Mouse (Mus musculus): ENCODE measurements around the gene Arap1.

The Arap1 gene

DNA sequence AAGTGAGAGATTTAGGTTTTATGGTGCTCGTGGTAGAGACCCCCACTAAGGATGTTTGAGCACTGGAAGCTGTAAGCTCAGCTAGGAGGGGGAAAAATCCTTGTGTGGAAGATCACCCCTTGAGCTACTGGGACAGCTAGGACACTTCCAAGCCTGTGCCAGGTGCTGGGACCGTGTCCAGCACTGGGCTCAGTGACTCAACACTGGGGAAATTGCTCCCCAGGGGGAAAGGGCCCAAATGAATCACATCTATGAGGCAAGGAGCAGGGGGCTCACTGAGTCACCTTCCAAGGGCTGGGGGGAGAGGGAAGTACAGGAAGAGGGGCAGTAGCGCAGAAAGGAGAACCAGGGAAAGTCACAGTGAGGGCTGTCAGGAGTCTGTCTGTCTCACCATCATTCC lies 102.0 kb downstream of the Arap1 start:
- no peak for DNase-seq (ENCODE audit: low spot score in 2 of 2)

DNA sequence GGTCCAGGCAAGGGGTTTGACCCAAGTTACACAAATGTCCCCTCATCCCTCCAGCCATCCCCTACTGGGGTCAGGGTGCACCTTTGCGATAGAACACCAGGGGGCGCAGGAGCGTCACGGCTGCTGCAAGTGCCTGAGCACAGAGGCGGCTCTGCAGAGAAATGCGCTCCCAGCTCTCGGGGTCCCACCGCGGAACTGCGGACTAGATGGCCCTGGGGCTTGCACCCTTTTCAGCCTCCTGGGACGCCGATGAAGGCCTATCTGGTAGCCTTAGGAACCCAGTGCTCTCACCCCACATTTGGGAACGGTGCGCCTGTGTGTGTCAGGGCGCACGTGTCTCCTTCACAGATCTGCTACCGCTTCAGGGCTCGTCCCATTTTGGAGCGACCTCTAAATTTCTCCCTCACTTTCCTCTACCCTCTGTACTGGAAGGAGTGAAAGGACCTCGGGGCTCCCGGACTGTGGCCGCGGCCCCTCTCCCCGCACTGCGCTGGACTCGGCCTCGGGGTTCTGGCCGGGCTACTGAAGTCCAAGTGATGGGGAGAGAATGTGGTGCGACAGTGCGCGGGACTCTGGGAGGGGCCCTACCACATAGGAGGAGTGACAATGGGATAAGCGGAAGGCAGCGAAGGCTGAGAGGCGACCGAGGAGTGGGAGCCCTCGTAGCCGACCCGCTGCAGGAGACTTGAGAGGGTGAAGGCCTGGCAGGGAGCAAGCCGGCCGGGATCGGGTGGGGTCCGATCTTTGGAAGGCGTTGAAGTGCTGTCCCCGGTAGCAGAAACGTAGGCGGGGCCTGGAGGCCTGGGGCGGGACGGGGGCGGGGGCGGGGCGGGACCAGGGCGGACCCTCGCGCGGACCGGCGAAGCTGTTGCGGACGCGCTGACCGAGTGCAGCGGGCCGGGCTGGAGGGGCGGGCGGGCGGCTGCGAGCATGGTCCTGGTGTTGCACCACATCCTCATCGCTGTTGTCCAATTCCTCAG lies 102.8 kb downstream of the Arap1 start:
- DNase-seq (ENCODE audit: low spot score in 2 of 2) = peak; percentile 87 to 89

DNA sequence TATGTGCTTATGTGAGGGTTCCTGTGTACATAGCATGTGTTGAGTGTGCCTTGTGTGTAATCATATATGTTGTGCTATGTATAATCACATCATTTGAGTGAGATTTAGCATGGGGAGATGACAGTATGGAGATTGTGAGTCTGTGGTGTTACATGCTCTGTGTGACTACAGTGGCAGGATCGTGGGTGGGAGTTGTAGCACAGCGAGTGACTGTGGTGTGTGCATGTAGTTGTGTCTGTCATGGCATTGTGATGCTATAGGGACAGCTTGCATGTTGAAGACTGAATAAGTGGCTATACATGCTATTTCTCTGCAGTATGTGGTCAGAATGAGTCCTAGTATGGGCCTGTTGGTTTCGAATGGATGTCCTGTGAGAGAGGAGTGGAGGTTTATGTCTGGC lies 104.8 kb downstream of the Arap1 start:
- DNase-seq (ENCODE audit: low spot score in 2 of 2) = peak in 1 of 2 experiments; percentile 20

DNA sequence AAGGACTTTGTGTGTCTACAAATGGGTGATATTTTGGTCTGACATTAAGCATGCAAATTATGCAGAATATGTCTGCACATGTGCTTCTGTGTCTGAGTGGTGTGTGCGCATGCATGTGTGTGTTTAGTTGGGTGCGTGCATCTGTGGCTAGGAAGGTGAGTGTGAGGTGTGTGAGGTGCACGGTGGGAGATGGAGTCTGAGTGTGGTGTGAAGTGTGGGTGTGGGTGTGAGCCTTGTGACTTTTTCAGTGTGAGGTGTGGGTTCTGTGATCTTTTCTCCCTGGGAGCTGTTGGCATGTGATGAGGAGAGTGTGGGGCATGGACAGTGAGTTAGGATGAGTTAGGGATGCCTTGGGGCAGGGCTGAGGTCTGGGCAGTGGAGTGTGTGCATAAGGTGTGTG lies 105.4 kb downstream of the Arap1 start:
- peak; percentile 65 to 79 for DNase-seq (ENCODE audit: low spot score in 2 of 2)

DNA sequence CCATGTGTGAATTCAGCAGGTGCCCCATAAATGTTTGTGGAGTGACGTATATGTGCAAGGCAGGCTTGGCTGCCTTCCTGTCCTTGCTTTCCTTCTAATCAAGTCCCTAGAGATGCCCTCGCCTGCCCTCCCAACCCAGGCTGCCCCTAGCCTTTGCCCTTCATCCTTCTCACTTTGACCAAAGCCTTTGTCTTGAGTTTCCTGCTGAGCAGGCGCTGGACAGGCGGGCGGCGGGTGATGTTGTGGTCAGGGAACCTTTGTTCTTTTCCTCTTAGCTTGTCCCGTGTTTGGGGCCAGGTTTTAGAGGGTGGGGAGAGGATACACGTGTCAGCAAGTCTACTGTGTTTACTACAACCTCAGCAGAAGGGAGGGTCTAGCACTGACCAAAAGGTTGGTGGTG lies 105.9 kb downstream of the Arap1 start:
- peak; percentile 71 to 87 for DNase-seq (ENCODE audit: low spot score in 2 of 2)

DNA sequence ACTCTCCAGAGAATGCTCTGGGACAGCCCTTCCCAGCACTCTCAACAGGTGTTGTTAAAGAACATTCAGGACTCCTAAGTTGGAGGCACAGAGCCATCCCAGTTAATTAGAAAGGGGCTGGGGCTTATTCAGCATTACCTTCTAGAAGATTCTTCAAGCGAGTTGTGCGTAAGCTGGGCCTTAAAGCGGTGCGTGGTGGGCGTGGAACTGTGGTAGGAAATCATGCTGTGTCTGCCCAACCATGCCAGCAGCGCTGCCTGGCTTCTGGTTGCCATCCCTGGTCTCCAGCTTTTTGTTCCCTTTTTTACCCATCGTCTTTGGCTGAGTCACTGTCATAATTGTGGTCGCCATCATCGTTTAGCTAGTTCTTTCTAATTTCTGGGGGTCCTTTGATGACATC lies 106.6 kb downstream of the Arap1 start:
- DNase-seq (ENCODE audit: low spot score in 2 of 2) = peak in 1 of 2 experiments; percentile 60

DNA sequence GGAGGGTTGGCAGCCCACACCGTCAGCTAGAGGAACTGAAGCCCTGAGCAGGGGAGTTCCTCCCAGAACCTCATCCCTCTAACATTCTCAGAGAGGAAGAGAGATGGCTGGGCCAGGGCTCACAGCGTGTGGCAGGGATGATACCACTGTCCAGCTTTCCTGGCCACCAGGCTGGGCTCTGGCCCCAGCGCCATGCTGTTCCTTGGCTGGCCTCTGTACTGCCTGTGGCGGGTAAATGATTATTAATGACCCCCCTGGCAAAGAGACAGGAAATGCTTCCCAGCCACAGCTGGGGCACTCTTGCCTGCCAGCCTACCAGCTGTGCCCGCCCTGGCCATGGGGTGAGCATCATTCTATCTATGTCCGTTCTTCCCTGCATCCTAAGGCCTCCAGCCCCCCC lies 107.3 kb downstream of the Arap1 start:
- no peak for DNase-seq (ENCODE audit: low spot score in 2 of 2)

DNA sequence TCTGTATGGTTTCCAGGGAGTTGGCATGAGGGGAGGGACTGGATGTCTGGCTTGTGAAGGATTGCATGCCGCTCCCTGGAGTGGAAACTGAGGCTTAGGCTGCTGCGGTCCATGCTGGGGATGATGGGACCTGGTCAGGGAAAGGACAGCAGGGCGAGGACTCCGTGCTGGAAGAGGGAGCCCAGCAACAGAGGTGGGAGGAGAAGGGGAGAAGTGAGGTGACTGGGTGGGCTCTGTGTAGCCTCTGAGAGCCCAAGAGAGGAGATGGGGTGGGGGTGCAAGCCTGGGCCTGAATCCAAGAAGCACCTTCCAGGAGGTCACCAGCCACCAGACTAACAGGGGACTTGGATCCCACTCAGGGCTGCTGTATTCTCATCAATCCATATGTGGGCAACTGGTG lies 108.5 kb downstream of the Arap1 start:
- DNase-seq (ENCODE audit: low spot score in 2 of 2) = no peak

DNA sequence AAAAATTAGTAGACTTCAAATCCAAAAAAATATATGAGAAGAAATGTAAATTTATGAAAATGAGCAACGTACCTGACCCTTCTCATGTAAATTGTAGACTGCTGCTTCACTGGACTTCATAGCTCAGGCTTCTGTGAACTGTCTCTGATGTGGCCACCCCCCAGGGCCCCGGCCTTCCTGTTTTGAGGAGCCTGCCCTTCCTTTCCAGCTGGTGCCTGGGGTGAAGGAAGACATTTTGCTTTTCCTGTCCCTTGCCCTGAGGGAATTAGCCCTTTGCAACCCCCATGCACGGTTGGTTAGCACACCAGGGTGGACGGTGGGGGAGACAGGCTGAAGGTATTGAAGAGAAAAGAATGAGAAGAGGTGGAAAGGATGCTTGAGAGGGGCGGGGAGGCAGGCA lies 108.9 kb downstream of the Arap1 start:
- no peak for DNase-seq (ENCODE audit: low spot score in 2 of 2)

DNA sequence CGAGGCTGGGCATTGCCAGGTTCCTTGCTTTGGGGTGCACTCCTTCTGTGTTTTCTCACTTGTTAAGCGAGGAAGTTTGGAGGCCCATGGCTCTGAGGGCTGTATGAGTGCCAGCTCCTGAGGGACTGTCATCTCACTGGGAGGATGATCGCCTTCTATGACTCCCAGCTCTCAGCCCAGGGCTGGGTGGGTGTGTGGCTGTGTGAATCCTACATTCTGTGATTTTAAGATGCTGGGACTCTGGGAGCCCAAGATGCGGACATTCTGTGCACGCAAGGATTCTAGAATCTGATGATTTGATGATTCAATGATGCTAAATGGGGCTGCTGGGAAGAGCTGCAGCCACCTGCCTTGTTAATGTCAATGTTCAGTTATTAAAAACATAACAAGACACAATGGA lies 109.4 kb downstream of the Arap1 start:
- no peak for DNase-seq (ENCODE audit: low spot score in 2 of 2)

DNA sequence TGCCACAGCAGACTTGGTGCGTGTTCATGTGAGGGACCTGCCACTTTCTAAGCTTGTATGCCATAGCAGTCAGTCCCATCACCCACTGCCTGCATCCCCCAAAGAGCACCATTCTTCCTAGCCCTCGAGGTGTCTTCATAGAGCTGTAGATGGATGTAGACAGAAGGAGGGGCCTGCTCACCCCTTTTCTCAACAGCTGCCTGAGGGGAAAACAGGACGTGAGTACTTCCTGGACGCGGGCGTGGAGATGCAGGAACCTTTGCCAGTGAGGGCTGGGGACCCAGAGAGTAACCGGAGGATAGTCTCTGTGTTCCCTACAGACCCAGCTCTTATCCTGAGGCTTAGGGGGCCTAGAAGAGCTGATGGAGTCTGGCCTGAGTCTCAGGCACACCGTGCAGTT lies 109.9 kb downstream of the Arap1 start:
- no peak for DNase-seq (ENCODE audit: low spot score in 2 of 2)

DNA sequence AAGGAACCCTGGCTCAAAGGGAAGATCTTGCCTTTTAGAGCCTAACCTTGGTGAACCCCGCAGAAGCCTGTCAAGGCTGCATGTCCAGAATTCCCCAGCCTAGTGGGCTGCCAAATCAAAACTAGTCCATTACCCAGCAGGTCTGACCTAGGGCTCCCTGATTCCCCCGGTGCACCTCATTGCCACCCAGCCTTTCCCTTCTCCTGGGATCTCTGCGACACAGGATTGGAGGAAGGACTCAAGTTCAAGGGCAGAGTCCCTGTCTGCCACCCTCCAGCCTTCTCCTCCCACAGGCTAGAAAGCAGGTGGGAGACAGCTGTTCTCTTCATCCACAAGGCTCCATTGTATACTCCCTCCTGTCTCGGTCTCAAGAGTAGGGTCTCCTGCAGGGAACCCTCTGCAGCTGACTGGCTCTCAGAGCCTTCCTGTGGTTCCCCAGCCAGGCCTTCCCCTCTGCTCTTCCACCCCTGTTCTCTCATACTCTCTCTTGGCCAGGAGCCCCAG lies 110.5 kb downstream of the Arap1 start:
- DNase-seq (ENCODE audit: low spot score in 2 of 2) = no peak

DNA sequence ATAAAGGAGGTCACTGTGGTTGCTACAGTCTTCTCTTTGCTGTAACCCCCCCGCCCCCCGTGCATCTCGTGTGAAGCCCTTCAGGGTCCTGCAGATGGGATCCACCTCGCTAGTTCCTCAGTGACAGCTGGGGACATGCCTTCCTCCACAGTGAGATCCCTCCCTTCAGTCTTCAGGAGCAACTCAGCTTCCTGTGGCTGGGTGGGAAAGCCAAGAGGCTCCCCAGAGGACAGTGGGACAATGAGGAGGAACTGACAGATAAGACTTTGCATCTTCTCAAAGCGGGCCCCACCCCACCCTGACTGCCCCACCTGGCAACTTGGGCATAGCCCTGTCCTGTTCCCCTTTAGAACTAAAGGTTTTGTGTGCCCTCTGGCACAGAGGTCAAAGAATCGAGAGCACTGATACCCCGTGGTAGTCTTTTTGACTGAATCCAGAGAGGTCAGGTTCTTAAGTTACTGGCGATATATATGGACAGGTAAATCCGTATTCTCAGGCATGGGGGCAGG lies 111.5 kb downstream of the Arap1 start:
- DNase-seq (ENCODE audit: low spot score in 2 of 2) = no peak

DNA sequence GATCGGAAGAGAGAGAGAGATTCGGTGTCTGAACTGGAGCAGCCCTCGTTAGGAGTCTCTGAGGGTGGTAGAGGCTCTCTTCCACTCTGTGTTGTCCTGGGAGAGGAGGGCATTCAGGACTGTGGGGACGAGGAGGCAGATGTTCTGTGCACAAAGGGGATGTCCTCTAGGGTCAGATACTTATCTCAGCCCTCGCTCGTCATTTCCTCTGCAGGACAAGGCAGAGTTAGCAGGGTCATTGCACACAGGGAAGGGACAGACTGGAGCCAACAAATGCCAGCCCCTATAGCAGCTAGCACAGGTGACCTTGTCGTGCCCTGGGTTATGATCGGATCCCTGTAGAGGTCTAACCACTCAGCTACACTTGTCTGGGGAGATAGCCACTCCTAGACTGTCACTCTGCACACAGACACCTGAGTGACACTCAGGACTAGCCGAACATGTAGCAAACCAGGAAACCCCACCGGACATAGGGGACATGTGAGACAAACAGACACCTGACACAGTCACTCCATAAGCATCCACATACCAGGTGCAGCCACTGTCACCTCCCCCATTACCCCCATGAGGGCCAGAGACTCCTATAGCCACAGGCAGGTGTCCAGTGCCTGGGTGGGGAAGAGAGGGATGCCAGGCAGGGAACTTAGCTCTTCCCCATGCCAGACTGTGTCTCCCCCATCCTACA lies 112.2 kb downstream of the Arap1 start:
- DNase-seq (ENCODE audit: low spot score in 2 of 2) = no peak

DNA sequence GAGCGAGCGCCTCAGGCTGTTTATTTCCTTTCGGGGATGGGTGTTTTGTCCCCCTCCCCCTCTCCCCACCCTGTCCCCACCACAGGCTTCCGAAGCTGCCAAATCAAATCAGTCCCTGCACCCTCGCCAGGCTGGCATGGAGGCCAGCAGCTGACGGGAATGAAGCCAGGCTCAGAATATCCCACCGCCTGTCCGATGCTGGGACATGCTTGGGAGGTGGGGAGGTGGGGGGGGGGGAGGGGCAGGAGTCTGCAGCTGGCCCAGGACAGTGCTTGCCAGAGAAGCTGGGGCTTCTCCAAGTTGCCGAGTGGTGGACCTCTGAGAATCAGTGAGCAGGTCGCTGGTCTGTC lies 112.7 kb downstream of the Arap1 start:
- no peak for DNase-seq (ENCODE audit: low spot score in 2 of 2)

DNA sequence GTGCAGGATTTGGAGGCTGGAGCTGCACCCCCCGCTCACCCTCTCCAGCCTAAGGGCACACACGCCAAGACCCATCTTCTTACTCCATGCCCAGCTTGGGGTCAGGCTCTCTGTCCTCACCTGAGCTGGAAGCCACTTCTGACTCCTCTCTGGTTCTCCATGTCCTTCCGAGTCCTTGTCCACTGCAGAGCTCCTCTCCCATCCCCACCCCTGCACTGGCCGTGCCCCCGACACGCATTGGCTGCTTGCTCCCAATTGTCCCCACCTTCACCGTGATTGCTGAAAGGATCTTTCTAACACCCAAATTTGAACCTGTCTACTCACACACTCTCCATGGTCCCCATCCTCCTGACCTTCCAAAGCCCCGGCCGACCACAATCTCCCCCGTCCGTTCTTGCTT lies 113.7 kb downstream of the Arap1 start:
- DNase-seq (ENCODE audit: low spot score in 2 of 2) = no peak
